In the genomic region with DNA sequence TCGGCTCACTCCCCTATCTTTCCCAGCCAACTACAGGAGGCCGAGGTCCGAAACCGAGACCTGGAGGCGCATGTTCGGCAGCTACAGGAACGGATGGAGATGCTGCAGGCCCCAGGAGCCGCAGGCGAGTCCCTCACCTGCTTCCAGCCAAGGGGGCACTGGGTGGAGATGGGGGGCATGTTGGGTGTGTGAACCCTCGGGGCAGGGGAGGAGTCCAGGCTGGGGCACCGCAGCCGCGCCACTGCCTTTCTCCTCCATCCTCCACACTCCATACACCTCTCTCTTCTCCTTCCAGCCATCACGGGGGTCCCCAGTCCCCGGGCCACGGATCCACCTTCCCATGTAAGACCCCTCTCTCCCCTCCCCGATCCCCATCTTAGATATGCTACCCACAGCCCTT, we compare ENCODE assay signal across 10 mouse cellular contexts. TPM values are rescaled to one million over a fixed set of nuclear protein-coding genes. Genes with fewer than 3 reads are reported as not detected.
A peak's percentile ranks its signal among the peaks of the same experiment; 100 is the strongest.
DNase-seq lines count a peak whose midpoint lies in the region; ATAC-seq and TF ChIP-seq lines count a peak whose summit lies in the region.
"Had no signal": no experiment of that assay in that cellular context is flagged by ENCODE, and none has a peak within 500 bp of the region (broad histone marks: within the 10 kb centered on the region; RNA-seq: fewer than 3 reads in every experiment).

No protein-coding gene starts in this region.

- peak overlapping the region; percentile 84; the same call in 1 of the 2 replicates for H3K4me3 ChIP-seq in kidney, embryonic 16.5 days (ENCODE audit: low read length)
- H3K4me3 ChIP-seq in embryonic facial prominence, embryonic 14.5 days (ENCODE audit: low read depth, low read length) = 0 out of 2 replicates have a peak overlapping the region, but pooled peaks have one; percentile 80
- no peak overlapping the region for H3K4me3 ChIP-seq in limb, embryonic 14.5 days (replicated peaks; ENCODE audit: low read length)

- no peak overlapping the region for H3K27ac ChIP-seq in kidney, embryonic 16.5 days (ENCODE audit: low read length)
- H3K27ac ChIP-seq in embryonic facial prominence, embryonic 14.5 days (replicated peaks; ENCODE audit: low read depth, low read length) = no peak overlapping the region
- H3K27ac ChIP-seq in limb, embryonic 14.5 days (replicated peaks; ENCODE audit: low read depth, low read length) = peak overlapping the region; percentile 98; the same call in 1 of the 2 replicates

- peak; percentile 14 for DNase-seq in cerebellum, adult 9-11 months
- DNase-seq in cerebellum, postnatal 10 days = no peak
- no peak for DNase-seq in kidney, adult 18-20 months
- no peak for DNase-seq in embryonic facial prominence, embryonic 14.5 days (ENCODE audit: low spot score)
- DNase-seq in limb, embryonic 14.5 days (ENCODE audit: low spot score) = no peak
- no peak for DNase-seq in frontal cortex, postnatal 25 days (ENCODE audit: low spot score in 2 of 2)

- no peak for TF ChIP-seq POLR2A in limb, embryonic 14.5 days (IDR thresholded peaks at IDR 0.05; ENCODE audit: borderline replicate concordance, extremely low read depth, insufficient read depth, insufficient read length)

- no peak for ATAC-seq in kidney, embryonic 16.5 days (ENCODE audit: low FRiP score, low TSS enrichment)
- no peak for ATAC-seq in embryonic facial prominence, embryonic 14.5 days (ENCODE audit: low read depth)
- ATAC-seq in limb, embryonic 14.5 days (ENCODE audit: low FRiP score, low read depth) = no peak
- ATAC-seq in cerebellum, adult (ENCODE audit: insufficient number of reproducible peaks, low FRiP score, low TSS enrichment) = no peak
- ATAC-seq: Patski had no signal

- H3K9ac ChIP-seq in kidney, embryonic 16.5 days (replicated peaks; ENCODE audit: low read length) = peak overlapping the region; percentile 65
- H3K9ac ChIP-seq in embryonic facial prominence, embryonic 14.5 days (ENCODE audit: low read depth, low read length) = peak overlapping the region; percentile 31
- peak overlapping the region; percentile 12; the same call in 1 of the 2 replicates for H3K9ac ChIP-seq in limb, embryonic 14.5 days (ENCODE audit: low read depth, low read length, severe bottlenecking)

- no peaks in the 10 kb centered on the region for H3K9me3 ChIP-seq in kidney, embryonic 16.5 days (ENCODE audit: low read length)
- no peaks in the 10 kb centered on the region for H3K9me3 ChIP-seq in embryonic facial prominence, embryonic 14.5 days (ENCODE audit: control insufficient read depth, low read length)
- H3K9me3 ChIP-seq in limb, embryonic 14.5 days (ENCODE audit: control insufficient read depth, low read length) = no peaks in the 10 kb centered on the region

- peaks cover 8% of the 10 kb centered on the region; the same call in 1 of the 2 replicates for H3K36me3 ChIP-seq in kidney, embryonic 16.5 days (ENCODE audit: insufficient read depth, low read length)
- peaks cover 44% of the 10 kb centered on the region for H3K36me3 ChIP-seq in embryonic facial prominence, embryonic 14.5 days (ENCODE audit: control insufficient read depth, insufficient read depth, low read length)
- peaks cover 39% of the 10 kb centered on the region for H3K36me3 ChIP-seq in limb, embryonic 14.5 days (ENCODE audit: control insufficient read depth, insufficient read depth, low read length)

- peak overlapping the region; percentile 93 for H3K4me2 ChIP-seq in kidney, embryonic 16.5 days (replicated peaks; ENCODE audit: low read depth, low read length)
- peak overlapping the region; percentile 91 for H3K4me2 ChIP-seq in embryonic facial prominence, embryonic 14.5 days (ENCODE audit: low read depth, low read length)
- peak overlapping the region; percentile 84 for H3K4me2 ChIP-seq in limb, embryonic 14.5 days (replicated peaks; ENCODE audit: low read depth, low read length, severe bottlenecking)

- H3K27me3 ChIP-seq in kidney, embryonic 16.5 days (ENCODE audit: insufficient read depth, low read length) = no peaks in the 10 kb centered on the region
- H3K27me3 ChIP-seq in embryonic facial prominence, embryonic 14.5 days (replicated peaks; ENCODE audit: control insufficient read depth, insufficient read depth, low read length) = no peaks in the 10 kb centered on the region
- no peaks in the 10 kb centered on the region for H3K27me3 ChIP-seq in limb, embryonic 14.5 days (ENCODE audit: control insufficient read depth, insufficient read depth, low read length)
- H3K27me3 ChIP-seq: Patski had no signal

- peaks cover 31% of the 10 kb centered on the region for H3K4me1 ChIP-seq in kidney, embryonic 16.5 days (ENCODE audit: insufficient read depth, low read length)
- peaks cover 16% of the 10 kb centered on the region for H3K4me1 ChIP-seq in embryonic facial prominence, embryonic 14.5 days (ENCODE audit: control insufficient read depth, insufficient read depth, low read length)
- peaks cover 29% of the 10 kb centered on the region for H3K4me1 ChIP-seq in limb, embryonic 14.5 days (ENCODE audit: control insufficient read depth, insufficient read depth, low read length)

- 45% methylated on average over 17 of the region's 17 CpGs for WGBS in kidney, embryonic 16.5 days
- WGBS in embryonic facial prominence, embryonic 14.5 days = 34% methylated on average over 12 of the region's 17 CpGs
- 35% methylated on average over 13 of the region's 17 CpGs for WGBS in limb, embryonic 14.5 days

RNA-seq across cellular contexts. Expression of gene Six5, which starts 2.5 kb away (rescaled TPM):
- 9.5 and 10.5 TPM in 2 replicates for polyA plus RNA-seq in kidney, embryonic 16.5 days (2015; fragmentation: Nextera tagmentation; extraction: Ambion mirVana)
- 13.4 and 16.3 TPM in 2 replicates for polyA plus RNA-seq in embryonic facial prominence, embryonic 14.5 days (2014; fragmentation: Nextera tagmentation; extraction: Ambion mirVana)
- polyA plus RNA-seq in limb, embryonic 14.5 days (2012; rRNA removed) = 103 and 157 TPM in 2 replicates
- 19.1 and 20.3 TPM in 2 replicates for polyA plus RNA-seq in limb, embryonic 14.5 days (2014; fragmentation: Nextera tagmentation; extraction: Ambion mirVana)

RNA-seq across cellular contexts. Expression of gene Dmpk, which starts 8.3 kb away (rescaled TPM):
- polyA plus RNA-seq in kidney, embryonic 16.5 days (2015; fragmentation: Nextera tagmentation; extraction: Ambion mirVana) = 17.2 and 27.5 TPM in 2 replicates
- polyA plus RNA-seq in embryonic facial prominence, embryonic 14.5 days (2014; fragmentation: Nextera tagmentation; extraction: Ambion mirVana) = 43.3 and 58.2 TPM in 2 replicates
- 143 and 177 TPM in 2 replicates for polyA plus RNA-seq in limb, embryonic 14.5 days (2012; rRNA removed)
- polyA plus RNA-seq in limb, embryonic 14.5 days (2014; fragmentation: Nextera tagmentation; extraction: Ambion mirVana) = 33.1 and 37.1 TPM in 2 replicates

RNA-seq across cellular contexts. Expression of gene Dmwd, which starts 15.9 kb away (rescaled TPM):
- polyA plus RNA-seq in kidney, embryonic 16.5 days (2015; fragmentation: Nextera tagmentation; extraction: Ambion mirVana) = 15.5 and 16.8 TPM in 2 replicates
- 20.2 and 22.6 TPM in 2 replicates for polyA plus RNA-seq in embryonic facial prominence, embryonic 14.5 days (2014; fragmentation: Nextera tagmentation; extraction: Ambion mirVana)
- 126 and 167 TPM in 2 replicates for polyA plus RNA-seq in limb, embryonic 14.5 days (2012; rRNA removed)
- polyA plus RNA-seq in limb, embryonic 14.5 days (2014; fragmentation: Nextera tagmentation; extraction: Ambion mirVana) = 21.8 and 26.5 TPM in 2 replicates

RNA-seq across cellular contexts. Expression of gene Gm4969, which starts 26.3 kb away (rescaled TPM):
- polyA plus RNA-seq in kidney, embryonic 16.5 days (2015; fragmentation: Nextera tagmentation; extraction: Ambion mirVana) = 3.2 and 4.3 TPM in 2 replicates
- polyA plus RNA-seq in embryonic facial prominence, embryonic 14.5 days (2014; fragmentation: Nextera tagmentation; extraction: Ambion mirVana) = 1.7 and 2.6 TPM in 2 replicates
- polyA plus RNA-seq in limb, embryonic 14.5 days (2012; rRNA removed) = 7.0 and 7.7 TPM in 2 replicates
- 2.5 and 4.0 TPM in 2 replicates for polyA plus RNA-seq in limb, embryonic 14.5 days (2014; fragmentation: Nextera tagmentation; extraction: Ambion mirVana)
- polyA plus RNA-seq: small intestine, adult 2 months had no signal

RNA-seq across cellular contexts. Expression of gene Fbxo46, which starts 27.7 kb away (rescaled TPM):
- 18.4 and 20.3 TPM in 2 replicates for polyA plus RNA-seq in kidney, embryonic 16.5 days (2015; fragmentation: Nextera tagmentation; extraction: Ambion mirVana)
- 9.1 and 9.2 TPM in 2 replicates for polyA plus RNA-seq in embryonic facial prominence, embryonic 14.5 days (2014; fragmentation: Nextera tagmentation; extraction: Ambion mirVana)
- 10.6 and 14.6 TPM in 2 replicates for polyA plus RNA-seq in limb, embryonic 14.5 days (2012; rRNA removed)
- polyA plus RNA-seq in limb, embryonic 14.5 days (2014; fragmentation: Nextera tagmentation; extraction: Ambion mirVana) = 9.9 and 11.2 TPM in 2 replicates

Comparison
In these comparisons a context has a peak if more than half of its experiments do, and no peak if none do; other contexts are left out.
1. H3K9ac ChIP-seq: peak in every context shown above with its lines; median percentile 65 in kidney, embryonic 16.5 days; 31 in embryonic facial prominence, embryonic 14.5 days; 12 in limb, embryonic 14.5 days.